Mouse (Mus musculus) lung, postnatal 0 days (tissue): ENCODE data around the gene Coq3.

Experiments
- CTCF ChIP-seq: IDR thresholded peaks from 2 replicates; pipeline ENCODE4 v1.5.1; 2016; ENCODE audit warnings: antibody characterized with exemption, mild to moderate bottlenecking
- EP300 ChIP-seq: IDR thresholded peaks from 2 replicates; pipeline ENCODE4 v1.6.1; 2016; ENCODE audit warnings: antibody characterized with exemption, mild to moderate bottlenecking, control low read depth

DNA sequence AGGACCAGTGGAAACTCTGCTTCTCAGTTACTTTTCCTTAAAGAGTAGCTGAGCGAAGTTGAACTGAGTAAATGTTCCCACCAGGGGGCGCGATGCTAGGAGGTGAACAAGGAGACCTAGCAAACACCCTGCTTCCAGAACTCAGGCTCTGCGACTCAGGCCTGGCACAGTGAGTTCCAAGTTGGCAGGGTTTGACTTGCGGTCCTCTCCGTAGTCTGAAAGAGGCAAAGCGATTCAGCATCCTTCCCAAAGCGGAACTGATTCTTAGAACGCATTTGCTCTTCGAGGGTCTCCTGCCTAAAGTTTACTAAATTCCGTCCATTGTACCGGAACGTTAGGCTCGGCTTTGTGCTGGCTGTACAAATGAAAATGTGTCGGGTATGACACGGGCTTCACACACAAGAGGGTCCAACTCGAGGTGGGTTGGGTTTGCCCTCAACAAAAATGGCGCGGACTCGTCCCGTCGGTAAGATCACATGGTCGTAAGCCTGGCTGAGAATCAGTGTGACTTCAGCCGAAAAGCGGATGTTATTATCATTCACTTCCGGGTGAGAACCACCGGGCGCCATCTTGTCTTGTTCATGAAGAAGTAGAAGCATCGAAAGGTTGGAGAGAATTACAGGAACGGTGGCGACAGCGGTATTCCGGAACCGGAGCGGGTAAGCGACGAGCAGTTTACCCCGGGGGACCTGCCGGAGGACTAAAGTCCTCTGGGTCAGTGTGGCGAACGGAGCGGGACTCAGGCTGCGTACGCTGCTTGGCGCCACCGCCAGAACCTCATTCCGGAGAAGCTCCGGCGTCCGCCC is 31.8 kb upstream of the Coq3 start, which contains the start of gene Pnisr:
- TF ChIP-seq EP300 (no peak), CTCF (peak; percentile 94)
